Mouse (Mus musculus) E14TG2a.4 (cell line): ENCODE measurements at regions not wholly inside any gene's neighbourhood (a gene's known extent, or its start where the extent isn't known, plus 50 kb on each side); places are given as distances from the start of the nearest gene placed in this dataset.

Source experiments
- H3K27me3 ChIP-seq: 2 replicates; pipeline ENCODE4 v1.6.1; 2014; ENCODE audit warnings: low read length, control low read depth; ENCODE audit not compliant: insufficient read depth
- H3K36me3 ChIP-seq: 2 replicates; pipeline ENCODE4 v1.6.1; 2014; ENCODE audit warnings: low read length, control low read depth; ENCODE audit not compliant: insufficient read depth
- H3K4me1 ChIP-seq: replicated peaks from 2 replicates; pipeline ENCODE4 v1.6.1; 2014; ENCODE audit warnings: low read depth, low read length, control low read depth
- H3K4me3 ChIP-seq: replicated peaks from 2 replicates; pipeline ENCODE4 v1.5.1; 2014; ENCODE audit warnings: mild to moderate bottlenecking, low read length
- H3K9me3 ChIP-seq: 2 replicates; pipeline ENCODE4 v1.6.1; 2014; ENCODE audit warnings: low read length, control low read depth
- CTCF ChIP-seq: conservative IDR thresholded peaks from 2 replicates; pipeline ENCODE4 v1.5.1; 2014; ENCODE audit warnings: low read length
- NANOG ChIP-seq: IDR thresholded peaks from 2 replicates; pipeline ENCODE4 v1.6.1; 2014; ENCODE audit warnings: borderline replicate concordance, low read length, mixed read lengths
- POU5F1 ChIP-seq: IDR thresholded peaks from 2 replicates; pipeline ENCODE4 v1.6.1; 2014; ENCODE audit warnings: low read length, borderline replicate concordance

DNA sequence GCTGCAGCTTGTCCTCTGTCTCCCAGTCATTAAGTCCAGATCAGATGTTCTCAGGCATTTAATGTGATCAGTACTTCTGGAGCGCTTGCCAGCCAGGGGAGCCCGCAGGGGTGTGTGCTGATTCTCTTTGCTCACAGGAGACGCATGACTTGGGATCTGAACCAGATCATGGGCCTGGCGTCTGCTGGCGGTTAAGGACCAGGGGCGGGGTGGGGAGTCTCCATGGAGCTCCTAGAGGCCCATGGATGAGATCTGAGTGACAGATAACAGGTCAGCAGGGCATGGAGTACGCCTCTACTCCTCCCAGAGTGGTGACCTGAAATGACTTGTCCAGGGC is 136.7 kb upstream of the Hdac4 start:
- Histone ChIP-seq H3K4me3 (no peak overlapping the region), H3K9me3 (no peaks in the 10 kb centered on the region), H3K4me1 (peaks cover 8% of the 10 kb centered on the region; the same call in 1 of the 2 replicates), H3K36me3 (no peaks in the 10 kb centered on the region), H3K27me3 (peaks cover 10% of the 10 kb centered on the region)
- TF ChIP-seq CTCF (no peak), POU5F1 (no peak), NANOG (no peak)

DNA sequence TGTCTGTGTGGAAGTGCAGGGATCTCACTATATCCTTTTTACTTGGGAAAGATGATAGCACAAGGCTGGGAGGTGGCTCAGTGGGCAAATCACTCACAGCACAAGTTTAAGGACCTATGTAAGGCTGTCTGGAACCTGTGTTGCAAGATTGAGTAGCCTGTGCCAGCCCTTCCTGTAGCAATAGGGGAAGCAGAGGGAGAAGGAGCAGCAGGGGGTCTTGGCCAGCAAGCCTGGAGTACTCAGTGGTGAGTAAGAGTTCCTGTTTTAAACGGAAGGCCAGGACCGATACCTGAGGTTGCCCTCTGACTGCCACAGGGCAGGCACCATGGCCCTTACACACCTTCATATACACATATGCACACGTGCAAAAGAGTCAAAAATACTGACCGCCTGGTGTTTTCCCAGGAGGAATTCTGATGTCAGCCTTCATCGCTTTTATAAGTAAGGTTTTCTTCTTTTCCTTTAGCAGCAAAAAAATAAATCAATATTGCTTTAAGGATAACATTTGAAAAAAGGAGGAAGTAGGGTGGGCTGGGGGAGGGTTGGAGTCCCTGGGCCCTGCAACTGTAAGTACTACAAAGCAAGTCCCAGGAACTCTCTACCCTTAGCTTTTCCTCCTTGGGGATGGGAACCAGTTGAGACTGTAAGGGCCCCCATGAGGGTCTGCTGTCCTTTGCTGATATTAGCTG is 136.2 kb upstream of the Hdac4 start:
- no peak overlapping the region for H3K4me3 ChIP-seq
- H3K36me3 ChIP-seq = no peaks in the 10 kb centered on the region
- TF ChIP-seq NANOG = no peak
- peaks cover 8% of the 10 kb centered on the region; the same call in 1 of the 2 replicates for H3K4me1 ChIP-seq
- H3K27me3 ChIP-seq = peaks cover 13% of the 10 kb centered on the region
- no peaks in the 10 kb centered on the region for H3K9me3 ChIP-seq

DNA sequence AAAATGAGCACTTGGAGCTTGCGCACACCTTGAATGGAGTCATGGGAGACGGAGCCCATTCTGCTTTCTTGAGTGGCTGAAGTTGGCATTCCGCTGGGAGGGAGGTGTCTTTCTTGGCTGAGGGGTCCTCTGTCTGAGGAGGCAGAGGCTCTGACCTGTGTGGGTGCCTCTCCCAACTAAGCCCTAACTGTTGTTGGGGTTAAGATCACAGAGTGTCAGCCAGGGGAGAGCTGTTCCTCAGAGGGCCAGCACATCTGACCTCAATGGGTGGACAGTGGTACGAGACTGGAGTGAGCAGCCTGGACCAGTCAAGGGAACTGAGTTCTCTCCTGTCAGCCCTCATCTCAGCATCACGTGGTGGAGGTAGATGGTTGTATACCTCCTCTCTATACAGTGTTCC is 134.7 kb upstream of the Hdac4 start:
- H3K4me3 ChIP-seq = no peak overlapping the region
- TF ChIP-seq POU5F1 = no peak
- TF ChIP-seq CTCF = no peak
- no peak for TF ChIP-seq NANOG
- no peaks in the 10 kb centered on the region for H3K36me3 ChIP-seq
- H3K4me1 ChIP-seq = peaks cover 17% of the 10 kb centered on the region
- H3K27me3 ChIP-seq = peaks cover 18% of the 10 kb centered on the region
- H3K9me3 ChIP-seq = no peaks in the 10 kb centered on the region

DNA sequence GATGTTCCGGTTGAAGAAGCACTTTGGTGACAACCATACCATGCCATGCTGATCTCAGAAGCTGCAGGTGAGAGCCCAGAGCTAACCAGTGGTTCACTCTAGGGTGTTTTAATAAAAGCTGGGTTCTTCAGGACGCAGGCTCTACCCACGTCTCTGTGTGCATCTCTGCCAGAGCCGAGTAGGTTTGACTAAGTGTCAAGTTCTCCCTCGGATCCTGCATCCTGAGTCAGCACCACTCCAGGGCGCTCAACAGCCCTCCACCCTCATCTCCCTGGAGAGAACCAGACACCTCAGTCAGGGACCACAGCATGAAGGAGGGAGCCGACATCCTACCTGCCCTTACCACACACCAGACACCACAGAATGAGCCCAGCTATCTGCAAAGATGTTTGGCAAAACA is 134.0 kb upstream of the Hdac4 start:
- H3K36me3 ChIP-seq = no peaks in the 10 kb centered on the region
- TF ChIP-seq NANOG (no peak), CTCF (no peak), POU5F1 (no peak)
- H3K4me3 ChIP-seq = no peak overlapping the region
- H3K9me3 ChIP-seq = no peaks in the 10 kb centered on the region
- peaks cover 24% of the 10 kb centered on the region for H3K4me1 ChIP-seq
- H3K27me3 ChIP-seq = peaks cover 21% of the 10 kb centered on the region

DNA sequence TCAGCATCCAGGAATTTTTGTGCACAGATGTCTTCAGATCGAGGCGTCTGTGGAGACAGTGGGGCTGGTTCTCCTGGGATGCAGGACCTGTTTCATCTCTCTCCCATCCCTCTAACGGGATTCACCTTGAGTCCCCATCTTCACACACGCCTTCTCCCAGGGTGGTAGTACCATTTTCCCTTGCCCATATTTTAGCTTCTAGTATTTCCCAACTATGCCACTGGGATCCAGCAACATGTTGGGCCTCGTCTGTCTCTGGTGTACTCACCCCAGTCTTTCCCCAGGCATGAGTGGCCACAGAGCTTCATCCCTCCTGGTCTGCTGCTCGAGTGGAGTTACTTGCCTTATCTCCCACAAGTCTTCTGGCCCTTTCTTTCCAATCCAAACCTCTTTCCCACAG is 131.6 kb upstream of the Hdac4 start:
- no peak for TF ChIP-seq POU5F1
- no peak for TF ChIP-seq NANOG
- no peak for TF ChIP-seq CTCF
- Histone ChIP-seq H3K9me3 (no peaks in the 10 kb centered on the region), H3K4me1 (peaks cover 33% of the 10 kb centered on the region), H3K36me3 (no peaks in the 10 kb centered on the region), H3K4me3 (no peak overlapping the region), H3K27me3 (peaks cover 36% of the 10 kb centered on the region)

DNA sequence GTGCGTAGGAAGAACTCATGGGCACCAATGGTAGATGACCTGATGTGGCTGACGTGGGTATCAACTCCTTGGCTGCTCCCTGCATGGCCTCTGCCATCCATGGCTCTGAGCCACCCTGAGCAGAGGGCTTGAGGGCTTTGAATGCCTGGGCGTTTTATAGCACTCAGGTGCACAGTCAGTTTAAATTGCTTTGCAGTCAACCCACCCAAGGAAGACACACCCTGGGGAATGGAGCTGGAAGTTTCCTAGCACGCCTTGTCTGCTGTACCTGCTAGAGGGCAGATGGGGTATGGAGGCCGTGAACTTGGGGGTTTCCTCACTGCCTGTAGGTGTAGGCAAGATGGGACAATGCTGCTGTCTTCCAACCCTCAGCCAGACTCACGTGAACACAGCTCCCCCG is 129.8 kb upstream of the Hdac4 start:
- Histone ChIP-seq H3K36me3 (no peaks in the 10 kb centered on the region), H3K27me3 (peaks cover 29% of the 10 kb centered on the region)
- no peak for TF ChIP-seq NANOG
- no peak for TF ChIP-seq POU5F1
- TF ChIP-seq CTCF = no peak

DNA sequence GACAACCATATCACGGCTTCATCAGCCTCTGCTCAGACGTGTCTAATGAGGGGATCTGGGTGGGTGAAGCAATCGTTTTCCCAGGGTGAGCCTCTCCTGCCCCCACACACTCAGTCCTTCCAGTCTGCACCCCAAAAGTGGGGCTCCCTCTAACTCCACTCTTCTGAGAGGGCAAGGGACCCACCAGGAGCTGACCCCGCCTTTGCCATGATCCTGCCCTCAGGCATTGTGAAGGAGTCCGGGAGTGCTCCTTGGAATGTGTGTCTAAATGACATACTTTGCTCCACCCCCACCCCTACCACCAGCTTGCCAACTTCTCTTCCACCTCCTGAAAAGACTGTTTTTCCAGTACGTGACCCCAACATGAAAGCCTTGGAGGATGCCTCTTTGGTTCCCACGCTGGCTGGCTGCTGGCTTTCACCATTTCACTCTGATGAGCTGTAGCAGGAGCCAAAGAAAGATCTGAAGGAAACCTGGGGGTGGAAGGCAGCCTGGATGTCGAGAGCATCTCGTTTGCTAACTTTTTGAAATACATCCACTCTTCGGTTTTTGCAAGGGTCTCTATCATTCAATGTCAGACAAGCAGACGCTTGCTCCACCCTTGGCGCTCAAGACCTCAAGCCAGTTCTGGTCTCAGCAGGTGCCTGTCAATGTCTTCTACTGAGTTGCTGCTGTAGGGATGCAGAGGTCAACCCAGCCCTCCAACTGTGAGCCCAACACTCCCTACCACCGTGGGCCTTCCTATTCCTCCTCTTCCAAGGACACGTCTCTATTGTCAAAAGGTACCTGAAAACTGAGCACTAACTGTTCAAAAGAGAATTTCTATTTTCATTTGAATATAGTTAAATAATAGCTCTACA is 128.8 kb upstream of the Hdac4 start:
- H3K4me1 ChIP-seq = peaks cover 25% of the 10 kb centered on the region
- TF ChIP-seq POU5F1 (no peak), CTCF (no peak), NANOG (no peak)
- H3K9me3 ChIP-seq = no peaks in the 10 kb centered on the region
- H3K27me3 ChIP-seq = peaks cover 26% of the 10 kb centered on the region
- H3K4me3 ChIP-seq = no peak overlapping the region; the same call in 1 of the 2 replicates
- H3K36me3 ChIP-seq = no peaks in the 10 kb centered on the region

More for the DNA sequence above, 129.8 kb upstream of the Hdac4 start:
- peaks cover 33% of the 10 kb centered on the region for H3K4me1 ChIP-seq
- H3K4me3 ChIP-seq = no peak overlapping the region
- H3K9me3 ChIP-seq = no peaks in the 10 kb centered on the region

DNA sequence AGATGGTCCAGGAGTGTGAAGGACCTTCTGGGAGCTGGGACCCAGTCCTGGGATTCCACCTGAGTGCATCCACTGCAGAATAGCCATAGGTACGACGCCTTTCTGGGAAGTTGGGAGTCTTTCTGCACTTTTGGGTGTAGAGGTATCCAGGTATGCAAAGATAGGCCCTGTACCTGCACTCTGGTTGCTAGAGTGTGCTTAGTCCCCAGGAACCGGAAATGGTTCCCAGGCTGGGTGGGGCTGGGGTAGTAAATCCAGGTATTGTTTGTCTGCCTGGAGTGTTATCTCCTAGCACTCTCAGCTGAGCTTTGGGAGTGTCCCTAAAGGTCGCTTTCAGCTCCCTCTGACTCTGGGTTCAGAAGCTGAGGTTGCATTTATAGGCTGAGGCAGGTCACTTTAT is 121.6 kb upstream of the Hdac4 start:
- Histone ChIP-seq H3K9me3 (0 out of 2 replicates have a peak, but pooled peaks cover 3% of the 10 kb centered on the region), H3K4me1 (peaks cover 37% of the 10 kb centered on the region), H3K4me3 (no peak overlapping the region), H3K27me3 (peaks cover 14% of the 10 kb centered on the region), H3K36me3 (no peaks in the 10 kb centered on the region)
- TF ChIP-seq POU5F1 (no peak), NANOG (no peak), CTCF (no peak)
